Mouse (Mus musculus) naive thymus-derived CD4-positive, alpha-beta T cell, adult 2 months (primary cell): Measurements from ENCODE around the gene Ndufb3.
"Not testable (repeated sequence)": the region's sequence is repeated elsewhere in the genome, so short reads cannot be mapped to it uniquely, and the experiment has no call there.

ENCODE experiments used
- DNase-seq: peaks from one replicate; pipeline ENCODE4 v3.0.0-alpha.2; 2011; ENCODE audit warnings: low read depth

Gene Ndufb3

GRCm38 (mm10) chr1:58617978-58618668 lies 31.9 kb downstream of the Ndufb3 start:
- no peak for DNase-seq

GRCm38 (mm10) chr1:58618766-58619165 lies 32.6 kb downstream of the Ndufb3 start:
- no peak for DNase-seq

DNA sequence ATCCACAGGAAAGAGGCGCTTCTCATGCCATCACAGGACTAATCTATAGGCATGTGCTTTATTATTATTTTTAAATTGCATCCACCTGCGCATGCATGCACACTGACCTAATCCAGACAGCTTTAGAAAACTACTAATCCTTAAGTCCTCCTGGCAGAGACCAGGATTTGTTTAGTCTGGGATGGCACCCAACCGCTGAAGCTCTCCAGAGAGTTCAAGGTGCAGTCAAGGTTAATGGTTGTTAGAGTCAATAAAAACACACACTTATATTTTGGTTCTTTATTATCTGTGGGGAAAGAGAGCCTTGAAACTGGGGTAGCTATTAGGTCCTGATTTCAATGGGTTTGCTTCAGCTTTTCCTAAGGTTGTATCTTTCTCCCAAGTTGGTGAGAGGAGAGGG lies 35.1 kb downstream of the Ndufb3 start:
- DNase-seq = no peak

- DNase-seq = no peak
These were observed 36.0 kb downstream of the Ndufb3 start for GRCm38 (mm10) chr1:58621996-58622748.

- not testable (repeated sequence) for DNase-seq
These were observed 42.7 kb downstream of the Ndufb3 start for GRCm38 (mm10) chr1:58628847-58629246.
